Mouse (Mus musculus): ENCODE data around the gene Col6a5.

Col6a5 gene

GRCm38 (mm10) chr9:105960533-105960932, at the start of gene Col6a5:
TSS of gene Col6a5 (minus strand) at chr9:105960643.
- no peak for DNase-seq (ENCODE audit: low spot score in 2 of 2)

DNA sequence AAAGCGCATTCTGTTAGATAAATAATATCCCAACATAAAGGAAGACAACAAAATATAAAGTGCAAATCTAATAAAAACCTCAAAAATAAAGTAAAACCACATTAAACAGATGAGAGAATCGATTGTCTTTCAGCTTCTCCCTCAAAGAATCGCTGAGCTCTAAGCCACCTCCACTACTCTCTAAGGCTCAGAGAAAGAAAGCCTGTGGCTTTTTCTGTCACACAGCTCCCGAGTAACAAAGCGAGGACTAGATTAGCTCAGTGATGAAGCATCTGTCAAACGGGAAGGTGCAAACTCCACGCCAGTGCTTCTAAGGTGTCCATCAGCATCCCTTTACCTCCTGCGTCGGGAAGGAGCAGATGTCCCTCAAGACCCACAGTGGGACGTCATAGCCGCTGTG, 37.5 kb upstream of the Col6a5 start:
- DNase-seq (ENCODE audit: low spot score in 2 of 2): peak in 1 of 2 experiments; percentile 26

DNA sequence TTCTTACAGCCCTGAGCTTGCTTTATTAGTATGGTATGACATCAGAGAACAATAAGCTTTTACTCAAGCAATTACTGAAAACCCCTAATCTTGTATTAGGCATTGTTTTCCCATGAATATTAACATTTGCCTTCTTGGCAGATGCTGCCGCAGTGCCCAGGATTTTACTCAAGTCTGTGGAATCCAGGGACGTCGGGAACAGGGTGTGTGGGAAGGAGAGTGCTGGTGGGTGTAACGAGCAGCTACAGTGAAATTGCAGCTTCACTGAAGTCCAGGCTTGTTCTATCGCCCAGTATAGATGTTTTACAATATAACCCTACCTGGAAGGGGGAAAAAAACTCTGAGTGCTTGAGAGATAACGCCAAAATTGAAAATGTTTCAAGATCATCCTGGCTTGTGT, 32.0 kb upstream of the Col6a5 start:
- peak; percentile 46 to 64 for DNase-seq (ENCODE audit: low spot score in 2 of 2)

DNA sequence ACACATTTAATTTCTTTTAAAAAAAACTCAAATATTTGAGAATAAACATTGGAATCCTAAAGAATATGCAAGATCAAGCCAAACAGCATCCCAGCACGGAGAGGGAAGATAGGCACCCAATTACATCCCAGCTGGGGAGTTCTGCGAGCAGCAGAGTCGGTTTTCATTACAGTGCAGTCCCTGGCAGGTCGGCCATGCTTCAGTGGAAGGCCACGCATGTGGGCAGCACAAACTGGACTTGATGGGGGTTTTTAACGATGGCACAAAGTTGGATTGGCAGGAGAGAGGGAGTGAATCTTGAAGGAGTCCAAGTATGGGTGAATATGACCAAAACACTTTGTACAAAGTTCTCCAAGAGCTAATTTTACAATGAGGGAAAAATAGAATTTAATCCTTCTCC, 29.7 kb upstream of the Col6a5 start:
- no peak for DNase-seq (ENCODE audit: low spot score in 2 of 2)

- no peak for DNase-seq (ENCODE audit: low spot score in 2 of 2)
Measured at GRCm38 (mm10) chr9:105989468-105989867, 29.0 kb upstream of the Col6a5 start.

DNA sequence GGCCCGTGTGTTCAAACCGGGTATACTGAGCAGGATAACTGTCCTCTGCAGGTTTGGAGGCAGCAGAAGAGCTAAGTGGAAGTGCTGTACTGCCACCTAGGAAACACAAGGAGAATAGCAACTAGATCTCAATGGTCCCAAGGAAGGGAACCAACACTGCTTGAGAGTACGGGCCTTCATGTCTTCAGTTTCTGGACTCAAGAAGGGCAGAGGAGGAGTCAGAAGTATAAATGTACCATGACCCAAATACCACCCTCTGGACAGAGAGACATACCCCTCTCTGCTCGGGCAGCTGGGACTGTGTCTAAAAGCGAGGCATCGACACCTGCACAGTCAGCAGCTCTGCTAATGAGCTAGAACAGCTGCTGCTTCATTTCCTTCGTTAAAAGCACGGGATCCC, 27.7 kb upstream of the Col6a5 start:
- DNase-seq (ENCODE audit: low spot score in 2 of 2): no peak

DNA sequence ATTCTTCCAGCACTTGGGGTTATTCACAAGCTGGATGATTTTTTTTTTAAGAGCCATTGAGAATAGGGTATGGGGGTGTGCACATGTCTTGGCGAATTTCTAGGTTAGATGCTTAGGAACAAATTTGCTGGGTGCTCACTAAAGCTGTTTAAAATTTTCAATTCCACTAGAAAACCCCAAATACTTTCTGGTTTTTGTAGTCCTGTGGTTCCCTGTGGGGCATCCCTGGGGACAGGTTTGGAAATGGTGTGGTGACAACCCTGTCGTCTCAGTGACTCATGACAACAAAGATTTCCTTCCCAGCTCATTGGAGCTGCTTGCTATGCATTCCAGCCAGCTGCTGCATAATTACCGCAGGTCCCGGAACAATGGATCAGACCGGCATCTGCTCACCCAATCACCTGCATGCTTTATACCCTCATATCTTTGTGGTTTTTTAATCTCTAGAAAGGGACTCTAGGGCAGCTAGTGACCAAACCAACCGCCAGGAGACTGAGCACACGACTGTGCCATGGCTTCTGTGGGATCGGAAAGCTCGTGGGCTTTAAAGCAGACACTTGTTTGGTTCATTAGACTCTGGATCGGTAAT, 24.6 kb upstream of the Col6a5 start:
- no peak for DNase-seq (ENCODE audit: low spot score in 2 of 2)

DNA sequence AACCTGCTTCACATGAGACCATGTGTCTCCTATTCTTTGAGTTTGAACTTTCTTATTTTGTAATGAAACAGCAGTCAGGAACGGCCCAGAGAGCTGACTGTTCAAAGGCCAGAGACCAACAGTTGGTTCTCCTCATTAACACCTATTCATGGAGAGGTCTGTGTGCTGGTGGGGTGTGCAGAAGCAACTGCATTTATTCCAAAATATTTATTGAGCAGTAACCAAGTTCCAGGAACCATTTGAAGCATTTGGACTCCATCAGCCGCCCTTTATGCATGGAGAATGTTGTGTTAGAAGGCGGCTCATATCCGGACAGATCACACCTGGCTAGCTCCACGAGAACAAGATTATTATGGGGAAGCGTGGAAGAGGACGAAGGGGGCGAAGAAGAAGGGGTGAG, 18.0 kb upstream of the Col6a5 start:
- no peak for DNase-seq (ENCODE audit: low spot score in 2 of 2)

GRCm38 (mm10) chr9:105976871-105977270, 16.4 kb upstream of the Col6a5 start:
- DNase-seq (ENCODE audit: low spot score in 2 of 2): no peak

DNA sequence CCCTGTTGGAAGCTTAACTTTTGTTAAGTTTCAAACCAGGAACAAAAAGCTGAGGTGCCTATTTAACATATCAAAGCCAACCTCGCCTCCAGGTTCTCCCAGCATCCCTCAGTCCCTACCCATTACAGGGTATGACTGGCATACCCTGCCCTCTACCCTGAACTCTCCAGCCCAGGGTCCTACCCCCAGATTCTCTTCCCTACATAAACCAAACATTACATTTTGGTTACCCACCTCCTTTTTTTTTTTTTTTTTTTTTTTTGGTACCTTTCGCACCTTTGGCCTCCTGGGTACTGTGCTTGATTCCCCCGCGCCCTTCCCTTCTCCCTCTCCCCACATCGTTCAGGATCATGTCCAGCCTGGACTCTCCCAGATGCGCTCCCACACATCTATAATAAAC, 15.9 kb upstream of the Col6a5 start:
- DNase-seq (ENCODE audit: low spot score in 2 of 2): no peak

GRCm38 (mm10) chr9:105973736-105974135, 13.3 kb upstream of the Col6a5 start:
- no peak for DNase-seq (ENCODE audit: low spot score in 2 of 2)

DNA sequence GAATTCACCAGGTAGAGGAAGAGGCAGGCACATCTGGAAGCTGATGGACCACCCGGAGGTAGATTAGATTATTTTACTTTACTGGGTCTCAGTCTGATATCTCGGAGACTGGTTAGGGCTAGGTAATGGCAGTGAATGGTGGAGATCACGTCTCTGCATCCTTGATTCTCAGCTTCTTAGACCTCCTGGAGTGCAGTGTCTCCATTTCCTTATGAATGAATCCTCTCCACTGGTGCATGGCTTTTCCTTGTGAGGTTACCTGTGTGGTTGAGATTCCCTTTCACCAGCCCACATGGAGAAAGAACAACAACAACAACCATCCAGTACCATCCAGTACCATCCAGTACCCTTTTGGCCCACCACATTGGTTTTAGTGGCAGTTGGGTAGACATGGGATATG, 11.6 kb upstream of the Col6a5 start:
- DNase-seq (ENCODE audit: low spot score in 2 of 2): no peak

DNA sequence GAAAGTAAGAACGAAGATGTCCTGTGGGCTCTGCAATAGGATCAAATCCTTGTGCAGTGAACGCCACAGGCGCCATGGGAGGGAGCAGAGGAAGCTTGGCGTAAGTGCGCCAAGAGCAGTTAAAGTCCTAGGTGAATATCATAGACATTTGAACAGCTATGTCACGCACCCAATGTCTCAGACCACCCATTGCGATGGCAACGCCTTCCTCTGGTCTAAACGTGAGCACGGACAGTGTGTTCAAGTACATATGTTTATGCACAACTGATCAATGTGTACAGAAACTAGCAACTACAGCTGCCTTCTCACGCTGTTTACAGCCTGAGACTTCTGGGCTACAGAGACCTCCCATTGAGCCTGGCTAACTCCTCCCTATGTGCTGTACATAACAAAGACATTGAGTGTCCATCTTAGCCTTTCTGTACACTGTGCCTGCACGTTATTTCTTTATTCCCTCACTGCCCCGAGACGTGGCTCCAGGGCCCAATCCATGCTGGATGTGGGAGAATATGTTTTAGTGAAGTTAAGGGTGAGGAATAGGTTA, 11.0 kb upstream of the Col6a5 start:
- DNase-seq (ENCODE audit: low spot score in 2 of 2): no peak

- no peak for DNase-seq (ENCODE audit: low spot score in 2 of 2)
Measured at GRCm38 (mm10) chr9:105970901-105971300, 10.5 kb upstream of the Col6a5 start.

DNA sequence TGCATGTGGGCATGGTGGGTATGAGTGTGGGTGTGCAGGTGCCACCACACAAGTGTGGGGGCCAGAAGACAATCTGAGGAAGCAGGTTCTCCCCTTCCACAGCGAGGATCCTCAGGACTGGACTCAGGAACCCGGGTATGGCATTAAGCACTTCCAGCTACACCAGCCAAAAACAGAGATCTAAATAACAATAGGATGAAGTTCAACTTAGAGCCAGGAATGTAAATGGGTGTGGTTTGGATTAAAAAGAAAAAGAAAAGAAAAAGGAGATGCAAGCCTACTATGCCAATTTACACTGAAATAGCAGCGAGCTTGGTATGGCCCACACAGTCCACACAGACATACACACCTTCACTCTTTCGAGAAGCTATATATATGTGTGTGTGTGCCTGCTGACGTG, 7.5 kb upstream of the Col6a5 start:
- DNase-seq (ENCODE audit: low spot score in 2 of 2): no peak

DNA sequence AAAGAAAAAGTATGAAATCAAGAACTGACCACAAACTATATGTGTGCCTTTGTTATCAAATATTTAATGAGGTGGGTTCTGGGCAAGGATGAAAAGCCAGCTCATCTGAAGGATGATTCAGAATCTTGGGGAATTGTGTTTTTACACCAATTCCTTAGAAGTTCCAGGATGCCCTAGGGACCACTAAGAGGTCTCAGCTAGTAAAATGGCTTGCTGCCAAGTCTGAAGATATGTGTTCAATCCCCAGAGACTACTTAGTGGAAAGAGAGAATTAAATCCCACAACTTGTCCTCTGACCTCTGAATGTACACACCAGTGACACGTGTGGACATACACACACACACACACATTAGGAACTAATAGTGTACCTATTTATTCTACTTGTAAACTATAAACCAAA, 1.3 kb downstream of the Col6a5 start:
- DNase-seq (ENCODE audit: low spot score in 2 of 2): no peak

DNA sequence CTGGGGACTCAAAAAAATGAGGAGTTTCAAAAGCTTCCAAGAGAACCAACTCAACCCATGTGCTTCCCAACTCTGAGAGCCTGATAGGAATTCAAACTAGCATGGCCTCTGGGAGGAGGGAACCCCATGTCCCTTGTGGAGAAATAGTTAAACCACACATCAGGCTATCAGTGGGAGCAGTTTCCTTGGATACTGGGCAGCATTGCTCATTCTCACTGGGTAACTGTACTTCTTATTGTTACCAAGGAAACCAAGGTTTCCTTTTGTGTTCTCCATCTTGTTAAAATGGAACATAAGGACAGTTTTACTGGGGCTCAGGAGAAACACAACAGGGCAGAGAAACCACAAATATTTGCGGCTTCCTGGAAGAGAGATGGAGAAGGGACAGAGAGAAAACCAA, 10.7 kb downstream of the Col6a5 start:
- DNase-seq (ENCODE audit: low spot score in 2 of 2): peak in 1 of 2 experiments; percentile 13

- DNase-seq (ENCODE audit: low spot score in 2 of 2): peak; percentile 50 to 77
Measured at GRCm38 (mm10) chr9:105947577-105947976, 12.9 kb downstream of the Col6a5 start.

DNA sequence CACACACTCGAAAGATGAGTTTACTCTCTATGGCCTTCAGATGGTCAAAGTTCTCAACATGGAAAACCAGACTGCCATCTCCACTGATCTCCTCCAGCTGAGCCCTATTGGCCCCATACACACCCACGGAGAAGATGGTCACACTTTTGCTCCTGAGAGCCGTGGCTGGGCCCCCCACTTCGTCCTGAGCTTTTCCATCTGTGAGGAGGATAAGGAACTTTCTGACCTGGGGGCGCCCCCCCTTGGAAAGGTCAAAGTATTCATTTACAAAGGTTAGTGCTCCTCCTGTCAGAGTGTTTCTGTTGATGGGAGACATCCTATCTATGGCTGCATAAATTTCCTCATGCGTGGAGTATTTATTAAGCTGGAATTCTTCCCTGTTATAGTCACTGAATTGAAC, 26.6 kb downstream of the Col6a5 start:
- DNase-seq (ENCODE audit: low spot score in 2 of 2): no peak

DNA sequence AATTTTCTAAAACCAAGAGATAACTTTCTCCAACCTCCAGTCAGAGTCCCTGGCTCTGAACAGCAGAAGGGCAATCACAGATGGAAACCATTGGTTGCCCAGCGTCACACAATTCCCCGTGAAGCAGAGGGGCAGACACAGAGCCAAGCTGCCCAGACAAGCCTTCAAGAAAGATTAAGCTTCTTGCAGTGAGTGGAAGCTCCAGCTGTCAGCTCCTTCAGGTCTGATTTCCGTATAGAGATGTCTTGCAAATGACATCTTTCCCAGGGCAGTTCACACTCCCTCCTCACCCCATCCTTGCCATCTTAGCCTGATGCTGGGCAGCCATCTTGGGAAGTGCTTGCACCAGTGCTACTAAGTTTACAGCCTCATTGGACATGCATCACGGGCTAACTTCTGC, 31.2 kb downstream of the Col6a5 start:
- no peak for DNase-seq (ENCODE audit: low spot score in 2 of 2)

DNA sequence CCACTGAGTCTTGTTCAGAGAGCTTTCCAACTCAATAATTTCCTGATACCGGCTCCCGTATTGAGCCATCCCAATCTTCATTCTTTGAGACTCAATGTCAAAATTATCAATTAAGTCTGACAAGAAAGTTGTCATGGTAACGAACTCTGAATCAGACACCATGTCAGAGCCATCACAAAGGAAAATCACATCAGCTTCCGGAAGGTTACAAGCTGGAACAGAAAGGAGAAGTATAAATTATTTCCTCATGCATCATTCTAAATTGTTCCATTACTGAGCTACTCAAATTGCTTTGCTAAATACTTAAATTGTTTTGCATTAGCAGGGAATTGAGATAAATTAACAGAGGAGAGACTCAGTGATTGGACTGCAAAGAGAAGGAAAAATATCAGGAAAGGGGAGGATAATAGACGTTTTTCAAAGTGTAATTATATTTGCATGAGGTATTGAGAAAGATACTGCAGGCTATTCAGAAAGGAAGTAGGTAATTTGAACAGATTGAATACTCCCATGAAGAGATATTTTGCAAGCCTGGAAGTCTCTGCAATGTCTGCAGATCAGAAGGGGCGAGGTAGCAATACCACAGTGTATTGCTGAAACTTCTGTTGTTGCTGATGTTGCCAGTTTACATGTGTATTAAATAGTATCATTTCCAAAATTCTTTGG, 31.9 kb downstream of the Col6a5 start:
- no peak for DNase-seq (ENCODE audit: low spot score in 2 of 2)

- DNase-seq (ENCODE audit: low spot score in 2 of 2): no peak
Measured at GRCm38 (mm10) chr9:105923659-105924058, 36.8 kb downstream of the Col6a5 start.

DNA sequence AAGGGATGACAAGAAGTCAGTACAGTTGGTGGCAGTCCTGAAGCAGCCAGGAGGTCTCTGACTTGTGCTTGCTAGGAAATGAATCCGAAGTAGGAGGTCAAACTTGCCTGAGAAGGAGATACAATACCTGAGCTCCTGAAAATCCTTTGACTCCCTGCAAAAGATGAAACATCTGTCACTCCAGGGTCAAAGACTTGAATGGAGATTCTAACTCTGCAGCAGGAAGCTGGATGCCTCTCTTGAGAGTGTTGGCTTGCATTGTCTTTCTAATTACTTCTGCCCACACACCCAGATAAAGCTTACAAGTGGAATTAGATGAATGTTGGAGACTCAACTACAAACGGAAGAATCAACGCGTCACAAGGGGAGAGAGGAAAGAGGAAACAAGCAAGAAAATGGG, 45.3 kb downstream of the Col6a5 start:
- DNase-seq (ENCODE audit: low spot score in 2 of 2): no peak

DNA sequence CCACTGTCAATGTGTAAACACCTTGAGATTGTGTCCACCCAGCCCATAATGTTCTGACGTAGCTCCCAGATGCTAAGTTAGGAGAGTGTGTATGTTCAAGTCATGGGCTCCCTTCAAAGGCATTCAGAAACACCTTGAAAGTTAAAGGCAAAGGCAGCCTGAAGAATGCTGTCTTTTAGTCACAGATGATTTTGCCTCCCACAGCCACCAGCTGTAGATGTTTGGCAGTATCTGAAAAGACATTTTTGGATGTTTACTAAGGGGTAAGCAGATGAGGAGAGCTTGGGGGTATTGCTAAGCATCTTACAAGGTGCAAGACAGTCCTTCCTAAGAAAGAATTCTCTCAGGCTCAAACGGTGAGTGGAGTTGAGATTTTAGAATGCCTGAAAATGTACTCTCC, 50.3 kb downstream of the Col6a5 start:
- peak; percentile 43 to 74 for DNase-seq (ENCODE audit: low spot score in 2 of 2)
